In the genomic region with DNA sequence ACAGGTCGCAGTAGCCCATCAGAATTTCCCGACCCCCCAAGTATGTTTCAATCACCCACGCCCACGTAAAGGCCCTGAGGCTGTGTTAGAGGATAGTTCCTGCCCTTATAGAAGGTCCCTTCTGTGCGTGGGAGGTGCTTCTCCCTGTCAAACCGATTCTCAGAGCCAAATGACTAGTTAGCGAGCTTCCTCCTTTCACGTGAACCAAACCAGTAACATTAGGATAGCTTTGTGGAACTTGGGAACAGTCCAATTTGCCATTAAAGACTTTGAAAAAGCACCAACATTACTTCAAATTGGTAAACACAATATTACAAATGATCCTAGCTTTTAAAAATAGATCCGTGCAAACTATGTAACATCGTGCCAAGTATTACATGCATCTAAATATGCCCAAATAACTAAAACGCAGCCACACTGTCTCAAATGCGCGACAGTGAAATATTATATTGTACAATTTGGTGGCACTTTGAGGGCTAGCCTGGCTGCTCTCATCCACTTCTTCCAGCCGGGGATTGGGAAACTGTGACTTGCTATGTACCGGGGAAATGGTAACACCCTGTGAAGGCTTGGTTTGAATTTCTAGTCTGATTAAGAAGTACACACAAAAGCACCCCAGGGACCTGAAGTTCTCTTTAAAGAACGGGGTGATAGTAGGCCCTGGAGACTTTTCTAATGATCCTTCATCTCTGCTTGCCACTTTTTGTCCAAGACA, we compare ENCODE assay signal across 9 mouse cellular contexts. TPM values are rescaled to one million over a fixed set of nuclear protein-coding genes. Genes with fewer than 3 reads are reported as not detected.
A peak's percentile ranks its signal among the peaks of the same experiment; 100 is the strongest.
DNase-seq lines count a peak whose midpoint lies in the region; ATAC-seq and TF ChIP-seq lines count a peak whose summit lies in the region.
"Had no signal": no experiment of that assay in that cellular context is flagged by ENCODE, and none has a peak within 500 bp of the region (broad histone marks: within the 10 kb centered on the region; RNA-seq: fewer than 3 reads in every experiment).

No protein-coding gene starts in this region.

- peaks cover 3% of the 10 kb centered on the region for H3K4me1 ChIP-seq in testis, adult 2 months (ENCODE audit: control insufficient read depth, insufficient read depth, low read length)
- peaks cover 17% of the 10 kb centered on the region; the same call in 1 of the 2 replicates for H3K4me1 ChIP-seq in hindbrain, embryonic 14.5 days (replicated peaks; ENCODE audit: control insufficient read depth, insufficient read depth, low read length)

- no peak overlapping the region for H3K27ac ChIP-seq in testis, adult 2 months (ENCODE audit: control insufficient read depth, insufficient read depth, low read depth, low read length)
- no peak overlapping the region for H3K27ac ChIP-seq in hindbrain, embryonic 14.5 days
- H3K27ac ChIP-seq: left cerebral cortex, adult 2 months had no signal

- H3K9ac ChIP-seq in hindbrain, embryonic 14.5 days: no peak overlapping the region

- H3K36me3 ChIP-seq in testis, adult 2 months (ENCODE audit: control insufficient read depth, insufficient read depth, low read length): no peaks in the 10 kb centered on the region
- peaks cover 7% of the 10 kb centered on the region; the same call in 1 of the 2 replicates for H3K36me3 ChIP-seq in hindbrain, embryonic 14.5 days (replicated peaks; ENCODE audit: control insufficient read depth, insufficient read depth)

- H3K4me3 ChIP-seq in testis, adult 2 months (ENCODE audit: control insufficient read depth, low read depth, low read length): peak overlapping the region; percentile 57
- peak overlapping the region; percentile 23; the same call in 1 of the 2 replicates for H3K4me3 ChIP-seq in hindbrain, embryonic 14.5 days (replicated peaks; ENCODE audit: low read length)

- 46% methylated on average over 16 of the region's 16 CpGs for WGBS in hindbrain, embryonic 14.5 days

- TF ChIP-seq POLR2A in testis, adult 2 months (IDR thresholded peaks at IDR 0.05; ENCODE audit: control insufficient read depth, low read depth, low read length): no peak

- no peak for TF ChIP-seq CTCF in testis, adult 2 months (IDR thresholded peaks at IDR 0.05; ENCODE audit: control insufficient read depth, insufficient read depth, insufficient replicate concordance, low read depth, low read length)

- no peaks in the 10 kb centered on the region for H3K9me3 ChIP-seq in hindbrain, embryonic 14.5 days (ENCODE audit: control insufficient read depth, low read length)

- no peak for ATAC-seq in hindbrain, embryonic 14.5 days (ENCODE audit: low FRiP score)

- H3K27me3 ChIP-seq in testis, adult 2 months (ENCODE audit: control insufficient read depth, insufficient read depth, low read length): no peaks in the 10 kb centered on the region
- H3K27me3 ChIP-seq in hindbrain, embryonic 14.5 days (ENCODE audit: control insufficient read depth, insufficient read depth, low read length): peaks cover 7% of the 10 kb centered on the region; the same call in 1 of the 2 replicates

- H3K4me2 ChIP-seq in hindbrain, embryonic 14.5 days (replicated peaks): peak overlapping the region; percentile 46

- DNase-seq in testis, postnatal 10 days (ENCODE audit: low spot score): no peak
- DNase-seq in hindbrain, embryonic 14.5 days (ENCODE audit: low spot score): no peak
- DNase-seq in lung, postnatal 14 days: peak; percentile 19
- no peak for DNase-seq in thymus, postnatal 10 days (ENCODE audit: low spot score in 2 of 2)
- no peak for DNase-seq in frontal cortex, postnatal 36 days (ENCODE audit: low spot score in 2 of 2)
- DNase-seq in c-Kit-positive CD71-positive TER-119-positive erythroid progenitor cells, embryonic 14.5 days (ENCODE audit: low spot score): no peak
- no peak for DNase-seq in adrenal gland, adult 18-20 months (ENCODE audit: low spot score in 2 of 2)

RNA-seq across cellular contexts. Expression of gene Rabif, which starts 19.6 kb away (rescaled TPM):
- polyA plus RNA-seq in testis, adult 2 months (2012; rRNA removed): 12.6 and 14.4 TPM in 2 replicates
- polyA plus RNA-seq in hindbrain, embryonic 14.5 days (2014; fragmentation: Nextera tagmentation; extraction: Ambion mirVana): 73.9 and 82.1 TPM in 2 replicates
- total RNA-seq in adrenal gland, adult 18-20 months (2021): 10 to 100 TPM; 22.0 to 27.1 TPM

RNA-seq across cellular contexts. Expression of gene Mgat4e, which starts 35.4 kb away (rescaled TPM):
- 87.2 and 108 TPM in 2 replicates for polyA plus RNA-seq in testis, adult 2 months (2012; rRNA removed)
- not detected in 2 replicates for polyA plus RNA-seq in hindbrain, embryonic 14.5 days (2014; fragmentation: Nextera tagmentation; extraction: Ambion mirVana)
- not detected for total RNA-seq in adrenal gland, adult 18-20 months (2021)
- total RNA-seq: left cerebral cortex, adult 2 months had no signal

RNA-seq across cellular contexts. Expression of gene Kdm5b, which starts 45.9 kb away (rescaled TPM):
- polyA plus RNA-seq in testis, adult 2 months (2012; rRNA removed): 42.2 and 43.6 TPM in 2 replicates
- 83.0 TPM in 2 replicates for polyA plus RNA-seq in hindbrain, embryonic 14.5 days (2014; fragmentation: Nextera tagmentation; extraction: Ambion mirVana)
- 10 to 100 TPM; 35.4 to 41.0 TPM for total RNA-seq in adrenal gland, adult 18-20 months (2021)

RNA-seq across cellular contexts. Expression of gene Klhl12, which starts 58.7 kb away (rescaled TPM):
- polyA plus RNA-seq in testis, adult 2 months (2012; rRNA removed): 28.9 and 30.3 TPM in 2 replicates
- 31.8 and 37.3 TPM in 2 replicates for polyA plus RNA-seq in hindbrain, embryonic 14.5 days (2014; fragmentation: Nextera tagmentation; extraction: Ambion mirVana)
- 10 to 100 TPM; 18.7 to 20.7 TPM for total RNA-seq in adrenal gland, adult 18-20 months (2021)

Comparison
In these comparisons a context has a peak if more than half of its experiments do, and no peak if none do; other contexts are left out.
1. RNA of gene Mgat4e, which starts 35.4 kb away (polyA plus RNA-seq): 87.2 to 108 TPM in testis, adult 2 months; not detected in hindbrain, embryonic 14.5 days; every median in the first group is over 10 times any median in the second.